Mouse (Mus musculus) heart, postnatal 36 days (tissue): ENCODE measurements around the gene Ecsit. TPM values are rescaled to one million over a fixed set of nuclear protein-coding genes. Genes with fewer than 3 reads are reported as not detected.
"Not testable (repeated sequence)": the region's sequence is repeated elsewhere in the genome, so short reads cannot be mapped to it uniquely, and the experiment has no call there.

Experiments
- DNase-seq, 2 experiments: peaks; one replicate each; pipeline ENCODE4 v3.0.0; 2021 to 2022
- intact Hi-C: fragments of 180-260 bp; cut with DNase I; formaldehyde crosslinking; loops from one replicate; pipeline ENCODE4 v1.15.1; 2025
- total RNA-seq, 2 experiments: library from RNA; stranded (reverse); gene quantifications; 2 replicates each; pipeline ENCODE4 v1.2.3; 2021

Gene Ecsit
- total RNA-seq, 2 experiments from 2014 or later, result 103 to 106 TPM

GRCm38 (mm10) chr9:22095854-22096307, 10.6 kb upstream of the Ecsit start:
- DNase-seq, result peak; percentile 86 to 87
- intact Hi-C loops, result no loop called here

- DNase-seq, result no peak
These were observed 7.5 kb upstream of the Ecsit start for GRCm38 (mm10) chr9:22092746-22093145.

GRCm38 (mm10) chr9:22089986-22090385, 4.7 kb upstream of the Ecsit start:
- intact Hi-C loops, result loop anchor here (10.0 kb wide), 1 partner anchor 135 kb away; the partner anchor contains the start of gene Zfp809
- no peak for DNase-seq

More at GRCm38 (mm10) chr9:22092746-22093145, 7.5 kb upstream of the Ecsit start:
- intact Hi-C loops, result no loop called here

- DNase-seq, result no peak
- intact Hi-C loops, result loop anchor here (10.0 kb wide), 1 partner anchor 136 kb away; the partner anchor contains the start of gene Zfp809
These were observed 4.0 kb upstream of the Ecsit start for GRCm38 (mm10) chr9:22089281-22089680.

GRCm38 (mm10) chr9:22087034-22087618, 1.9 kb upstream of the Ecsit start:
- DNase-seq, result no peak
- intact Hi-C loops, result loop anchor here (10.0 kb wide), 1 partner anchor 138 kb away; the partner anchor contains the start of gene Zfp809

- intact Hi-C loops, result loop anchor here (10.0 kb wide), 1 partner anchor 139 kb away; the partner anchor contains the start of gene Zfp809
- DNase-seq, result no peak
These were observed 774 bp upstream of the Ecsit start for GRCm38 (mm10) chr9:22086012-22086411.

- intact Hi-C loops, result loop anchor here (2.0 to 10.0 kb wide), 3 partner anchors 14 to 140 kb away; partner anchors contain the start of genes Elof1, Gm49318, Zfp653 and Zfp809
These were observed 594 bp downstream of the Ecsit start for GRCm38 (mm10) chr9:22084667-22085021.

GRCm38 (mm10) chr9:22076223-22076622, 9.0 kb downstream of the Ecsit start:
- no peak for DNase-seq
- intact Hi-C loops, result loop anchor here (10.0 kb wide), 1 partner anchor 319 kb away; no protein-coding TSS in a partner anchor

More at GRCm38 (mm10) chr9:22084667-22085021, 594 bp downstream of the Ecsit start:
- DNase-seq, result no peak

GRCm38 (mm10) chr9:22075778-22076177, 9.5 kb downstream of the Ecsit start:
- DNase-seq, result not testable (repeated sequence)
- intact Hi-C loops, result loop anchor here (10.0 kb wide), 1 partner anchor 319 kb away; no protein-coding TSS in a partner anchor

GRCm38 (mm10) chr9:22072276-22072675, 13.0 kb downstream of the Ecsit start:
- intact Hi-C loops, result loop anchor here (10.0 kb wide), 1 partner anchor 323 kb away; no protein-coding TSS in a partner anchor

GRCm38 (mm10) chr9:22070791-22071573, 14.3 kb downstream of the Ecsit start, which contains the start of the genes Gm49318 and Zfp653:
Gene Gm49318, minus strand, starts transcription at chr9:22071259.
Gene Zfp653, minus strand, starts transcription at chr9:22071376.
- intact Hi-C loops, result loop anchor here (2.0 to 10.0 kb wide), 2 partner anchors 14 to 324 kb away; partner anchors contain the start of gene Ecsit
- DNase-seq, result peak; percentile 95

More at GRCm38 (mm10) chr9:22072276-22072675, 13.0 kb downstream of the Ecsit start:
- DNase-seq, result no peak

GRCm38 (mm10) chr9:22069881-22070553, 15.2 kb downstream of the Ecsit start:
- no peak for DNase-seq
- intact Hi-C loops, result loop anchor here (2.0 to 10.0 kb wide), 3 partner anchors 15 to 325 kb away; partner anchors contain the start of genes Ecsit and Pigyl

- DNase-seq, result no peak
- intact Hi-C loops, result loop anchor here (5.0 kb wide), 1 partner anchor 90 kb away; the partner anchor contains the start of gene Pigyl
These were observed 18.0 kb downstream of the Ecsit start for GRCm38 (mm10) chr9:22067195-22067594.

- intact Hi-C loops, result loop anchor here (1.0 to 5.0 kb wide), 2 partner anchors 77 to 91 kb away; partner anchors contain the start of gene Pigyl
- peak; percentile 45 to 72 for DNase-seq
These were observed 18.8 kb downstream of the Ecsit start for GRCm38 (mm10) chr9:22066433-22066832.

GRCm38 (mm10) chr9:22065642-22066041, 19.6 kb downstream of the Ecsit start:
- intact Hi-C loops, result loop anchor here (1.0 to 5.0 kb wide), 2 partner anchors 78 to 92 kb away; partner anchors contain the start of gene Pigyl
- no peak for DNase-seq

GRCm38 (mm10) chr9:22064341-22064740, 20.9 kb downstream of the Ecsit start:
- no peak for DNase-seq
- intact Hi-C loops, result no loop called here

- DNase-seq, result no peak
- intact Hi-C loops, result no loop called here
These were observed 23.9 kb downstream of the Ecsit start for GRCm38 (mm10) chr9:22061339-22061738.

GRCm38 (mm10) chr9:22058011-22058424, 27.2 kb downstream of the Ecsit start:
- DNase-seq, result peak; percentile 41 to 60
- intact Hi-C loops, result loop anchor here (5.0 kb wide), 1 partner anchor 81 kb away; no protein-coding TSS in a partner anchor

- intact Hi-C loops, result loop anchor here (5.0 kb wide), 1 partner anchor 80 kb away; no protein-coding TSS in a partner anchor
- DNase-seq, result no peak
These were observed 28.2 kb downstream of the Ecsit start for GRCm38 (mm10) chr9:22057031-22057517.
